20 mouse cellular contexts compared by ENCODE assay signal in genomic region chr15:80457984-80458383, GRCm38 (mm10).
DNase-seq lines count a peak whose midpoint lies in the region; ATAC-seq and TF ChIP-seq lines count a peak whose summit lies in the region.
"Had no signal": no experiment of that assay in that cellular context is flagged by ENCODE, and none has a peak within 500 bp of the region (broad histone marks: within the 10 kb centered on the region; RNA-seq: fewer than 3 reads in every experiment).

No protein-coding gene starts in this region.

- H3K9me3 ChIP-seq in hindbrain, embryonic 14.5 days (ENCODE audit: control insufficient read depth, low read length): no peaks in the 10 kb centered on the region
- H3K9me3 ChIP-seq: hindbrain, embryonic 10.5 days; lung, embryonic 15.5 days; neural tube, embryonic 15.5 days had no signal

- ATAC-seq in CD4-positive, CD25-positive, alpha-beta regulatory T cell, adult 4 months: peak; percentile 64
- ATAC-seq in hematopoietic stem cell, adult 5-6 weeks (replicated peaks in 1 of 2; ENCODE audit: insufficient read depth in 1 of 2, low FRiP score in 2 of 2, low TSS enrichment in 1 of 2, low read depth in 1 of 2, poor library complexity in 2 of 2, severe bottlenecking in 2 of 2): peak; percentile 68 to 73
- peak; percentile 61 for ATAC-seq in neutrophil, adult 5-6 weeks (ENCODE audit: extremely low read depth, insufficient number of reproducible peaks, low FRiP score, poor library complexity, severe bottlenecking)
- no peak for ATAC-seq in hindbrain, embryonic 14.5 days (ENCODE audit: low FRiP score)
- ATAC-seq: forebrain, embryonic 16.5 days; intestine, embryonic 16.5 days; midbrain, embryonic 16.5 days had no signal

- H3K36me3 ChIP-seq in hindbrain, embryonic 14.5 days (replicated peaks; ENCODE audit: control insufficient read depth, insufficient read depth): no peaks in the 10 kb centered on the region
- H3K36me3 ChIP-seq: hindbrain, embryonic 10.5 days; lung, embryonic 15.5 days; neural tube, embryonic 15.5 days had no signal

- no peak overlapping the region for H3K27ac ChIP-seq in hindbrain, embryonic 14.5 days
- H3K27ac ChIP-seq in gastrocnemius, adult 2 months: no peak overlapping the region
- H3K27ac ChIP-seq: hindbrain, embryonic 10.5 days; lung, embryonic 15.5 days; neural tube, embryonic 15.5 days had no signal

- no peak overlapping the region for H3K9ac ChIP-seq in hindbrain, embryonic 14.5 days
- H3K9ac ChIP-seq: lung, embryonic 15.5 days; neural tube, embryonic 15.5 days had no signal

- no peaks in the 10 kb centered on the region; the same call in 1 of the 2 replicates for H3K27me3 ChIP-seq in hindbrain, embryonic 14.5 days (ENCODE audit: control insufficient read depth, insufficient read depth, low read length)
- H3K27me3 ChIP-seq: lung, embryonic 15.5 days; neural tube, embryonic 15.5 days had no signal

- TF ChIP-seq CTCF in gastrocnemius, adult 2 months (IDR thresholded peaks at IDR 0.05): no peak

- DNase-seq in A20 (ENCODE audit: low read depth, low spot score): peak; percentile 66
- DNase-seq in layer of hippocampus, adult 9-10 months (ENCODE audit: low spot score): no peak
- DNase-seq in hindbrain, embryonic 14.5 days (ENCODE audit: low spot score): no peak
- no peak for DNase-seq in gastrocnemius, adult 2 months
- no peak for DNase-seq in urinary bladder, adult 18-20 months (ENCODE audit: low spot score in 2 of 2)
- DNase-seq: cerebellum, adult 18-20 months; embryo, embryonic 11 days; gastrocnemius, postnatal 14 days; kidney, postnatal 10 days; layer of hippocampus, adult 9-11 months had no signal

- intact Hi-C loops in gastrocnemius, adult 2 months (cut with DNase I): no loop called here

- no peak overlapping the region for H3K4me3 ChIP-seq in hindbrain, embryonic 14.5 days (replicated peaks; ENCODE audit: low read length)
- no peak overlapping the region for H3K4me3 ChIP-seq in gastrocnemius, adult 2 months
- H3K4me3 ChIP-seq: hindbrain, embryonic 10.5 days; lung, embryonic 15.5 days; neural tube, embryonic 15.5 days had no signal

- peaks cover 5% of the 10 kb centered on the region for H3K4me1 ChIP-seq in hindbrain, embryonic 14.5 days (replicated peaks; ENCODE audit: control insufficient read depth, insufficient read depth, low read length)

- no peak overlapping the region for H3K4me2 ChIP-seq in hindbrain, embryonic 14.5 days (replicated peaks)
- H3K4me2 ChIP-seq: heart, embryonic 11.5 days; lung, embryonic 15.5 days; neural tube, embryonic 15.5 days had no signal

- 96% methylated on average over 3 of the region's 3 CpGs for WGBS in hindbrain, embryonic 14.5 days
